Mouse (Mus musculus) c-Kit-positive CD71-positive TER-119-positive erythroid progenitor cells, embryonic 14.5 days (primary cell): Measurements from ENCODE around the gene Gigyf2.
A peak's percentile ranks its signal among the peaks of the same experiment; 100 is the strongest.

ENCODE experiments used
- DNase-seq: peaks from one replicate; pipeline ENCODE4 v3.0.0-alpha.2; 2013; ENCODE audit warnings: low spot score

Gigyf2 gene

GRCm38 (mm10) chr1:87326742-87327163, at the start of gene Gigyf2:
Gigyf2 (plus strand) TSS chr1:87326998.
- DNase-seq: peak; percentile 94

GRCm38 (mm10) chr1:87280281-87280680, 46.5 kb upstream of the Gigyf2 start:
- no peak for DNase-seq

- DNase-seq: no peak
Measured at GRCm38 (mm10) chr1:87281599-87282412, 45.0 kb upstream of the Gigyf2 start.

GRCm38 (mm10) chr1:87282413-87282788, 44.4 kb upstream of the Gigyf2 start:
- DNase-seq: no peak

- DNase-seq: no peak
Measured at GRCm38 (mm10) chr1:87283410-87283960, 43.3 kb upstream of the Gigyf2 start.

- no peak for DNase-seq
Measured at GRCm38 (mm10) chr1:87287105-87287504, 39.7 kb upstream of the Gigyf2 start.

GRCm38 (mm10) chr1:87291416-87291815, 35.4 kb upstream of the Gigyf2 start:
- DNase-seq: no peak

- DNase-seq: no peak
Measured at GRCm38 (mm10) chr1:87292420-87293190, 34.2 kb upstream of the Gigyf2 start.

GRCm38 (mm10) chr1:87294063-87294710, 32.6 kb upstream of the Gigyf2 start:
- DNase-seq: no peak

- DNase-seq: no peak
Measured at GRCm38 (mm10) chr1:87294951-87295350, 31.8 kb upstream of the Gigyf2 start.

GRCm38 (mm10) chr1:87297346-87297925, 29.4 kb upstream of the Gigyf2 start:
- no peak for DNase-seq

GRCm38 (mm10) chr1:87300360-87301286, 26.2 kb upstream of the Gigyf2 start:
- no peak for DNase-seq

- no peak for DNase-seq
Measured at GRCm38 (mm10) chr1:87301971-87302370, 24.8 kb upstream of the Gigyf2 start.

- no peak for DNase-seq
Measured at GRCm38 (mm10) chr1:87308952-87309351, 17.8 kb upstream of the Gigyf2 start.

GRCm38 (mm10) chr1:87309621-87310020, 17.2 kb upstream of the Gigyf2 start:
- DNase-seq: no peak

- no peak for DNase-seq
Measured at GRCm38 (mm10) chr1:87312681-87313080, 14.1 kb upstream of the Gigyf2 start.

GRCm38 (mm10) chr1:87313116-87313515, 13.7 kb upstream of the Gigyf2 start:
- DNase-seq: no peak

- no peak for DNase-seq
Measured at GRCm38 (mm10) chr1:87313843-87314570, 12.8 kb upstream of the Gigyf2 start.

GRCm38 (mm10) chr1:87315431-87315830, 11.4 kb upstream of the Gigyf2 start:
- no peak for DNase-seq

- no peak for DNase-seq
Measured at GRCm38 (mm10) chr1:87315894-87316293, 10.9 kb upstream of the Gigyf2 start.
